Mouse (Mus musculus) forebrain, embryonic 14.5 days (tissue): ENCODE data around the gene Trappc1. TPM values are rescaled to one million over a fixed set of nuclear protein-coding genes. Genes with fewer than 3 reads are reported as not detected.

Experiments
- ATAC-seq: fragments of 200-750 bp; cut with Nextera tagmentation; 2 replicates; pipeline ENCODE4 v1.8.0; 2017; ENCODE audit warnings: mild to moderate bottlenecking, moderate library complexity
- DNase-seq: peaks from one replicate; pipeline ENCODE4 v3.0.0-alpha.2; 2015; ENCODE audit warnings: low spot score
- H3K27ac ChIP-seq: fragments of 300-500 bp; sonication (generic); 2 replicates; pipeline ENCODE4 v1.5.1; 2014; ENCODE audit warnings: low read depth, mild to moderate bottlenecking, control low read depth, low read length, moderate library complexity
- H3K27me3 ChIP-seq: fragments of 300-500 bp; sonication (generic); replicated peaks from 2 replicates; pipeline ENCODE4 v1.6.1; 2014; ENCODE audit warnings: low read length, control low read depth, mixed read lengths; ENCODE audit not compliant: control insufficient read depth, insufficient read depth
- H3K36me3 ChIP-seq: fragments of 300-500 bp; sonication (generic); 2 replicates; pipeline ENCODE4 v1.6.1; 2014; ENCODE audit warnings: low read length, control low read depth; ENCODE audit not compliant: control insufficient read depth, insufficient read depth
- H3K4me1 ChIP-seq: fragments of 300-500 bp; sonication (generic); 2 replicates; pipeline ENCODE4 v1.6.1; 2014; ENCODE audit warnings: antibody characterized with exemption, low read length, control low read depth; ENCODE audit not compliant: control insufficient read depth, insufficient read depth
- H3K4me2 ChIP-seq: fragments of 300-500 bp; sonication (generic); 2 replicates; pipeline ENCODE4 v1.6.1; 2014; ENCODE audit warnings: mild to moderate bottlenecking, control low read depth, low read length
- H3K4me3 ChIP-seq: fragments of 300-500 bp; sonication (generic); 2 replicates; pipeline ENCODE4 v1.5.1; 2014; ENCODE audit warnings: low read depth, low read length, control low read depth
- H3K9ac ChIP-seq: fragments of 300-500 bp; sonication (generic); 2 replicates; pipeline ENCODE4 v1.6.1; 2014; ENCODE audit warnings: mild to moderate bottlenecking, low read length, control low read depth, moderate library complexity
- H3K9me3 ChIP-seq: fragments of 300-500 bp; sonication (generic); replicated peaks from 2 replicates; pipeline ENCODE4 v1.6.1; 2016; ENCODE audit warnings: low read length, control low read depth, mixed read lengths; ENCODE audit not compliant: control insufficient read depth
- WGBS: fragments of 180-500 bp; shearing (Covaris S2); extraction: QIAGEN DNeasy Blood & Tissue Kit; methylation state at CpG from one replicate; pipeline ENCODE4 v1.1.7; 2014; 5-methylcytosine and 5-hydroxymethylcytosine counted together
- polyA plus RNA-seq: library from polyadenylated mRNA; unstranded; fragments of >200 nt; fragmentation: Nextera tagmentation; extraction: Ambion mirVana; gene quantifications from 2 replicates; pipeline ENCODE4 v1.2.1, GENCODE M21; 2014

The Trappc1 gene
- polyA plus RNA-seq, 1 experiment from 2014 or later: 243 TPM

DNA sequence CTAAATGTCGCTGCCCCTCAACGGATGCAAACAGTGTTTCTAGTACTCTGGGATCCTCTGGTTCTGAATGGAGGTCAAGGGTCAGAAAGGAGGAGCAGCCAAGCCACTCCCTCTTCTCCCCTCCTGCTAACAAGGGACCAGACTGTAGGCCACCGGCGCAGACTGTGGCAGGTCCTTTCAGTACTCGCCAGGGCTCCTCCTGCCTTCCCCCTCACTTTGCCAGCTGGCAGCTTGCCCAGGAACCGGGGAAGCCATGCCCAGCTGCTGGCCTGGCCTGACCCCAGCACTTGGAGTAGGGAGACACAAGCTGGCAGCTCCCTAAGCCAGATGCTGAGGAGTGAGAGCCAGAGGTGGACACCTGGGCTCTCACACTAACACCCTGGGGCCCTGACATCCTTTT is 41.1 kb downstream of the Trappc1 start:
- H3K9me3 ChIP-seq: no peaks in the 10 kb centered on the region
- peak overlapping the region; percentile 100 for H3K27ac ChIP-seq
- DNase-seq (peak; percentile 94), ATAC-seq (peak; percentile 61)
- H3K4me2 ChIP-seq: peak overlapping the region; percentile 96
- WGBS: under 1% methylated on average over 6 of the region's 6 CpGs
- H3K27me3 ChIP-seq: no peaks in the 10 kb centered on the region
- peak overlapping the region; percentile 74 for H3K9ac ChIP-seq
- peaks cover 45% of the 10 kb centered on the region for H3K36me3 ChIP-seq
- H3K4me3 ChIP-seq: peak overlapping the region; percentile 97
- peaks cover 27% of the 10 kb centered on the region for H3K4me1 ChIP-seq

- Histone ChIP-seq H3K4me3 (peak overlapping the region; percentile 97), H3K9ac (peak overlapping the region; percentile 74), H3K4me2 (peak overlapping the region; percentile 96), H3K27me3 (no peaks in the 10 kb centered on the region), H3K27ac (peak overlapping the region; percentile 100), H3K4me1 (peaks cover 29% of the 10 kb centered on the region), H3K9me3 (no peaks in the 10 kb centered on the region), H3K36me3 (peaks cover 37% of the 10 kb centered on the region)
- WGBS: 29% methylated on average over 6 of the region's 6 CpGs
- ATAC-seq (no peak), DNase-seq (no peak)
These were observed 41.9 kb downstream of the Trappc1 start for GRCm38 (mm10) chr11:69365722-69366121.

DNA sequence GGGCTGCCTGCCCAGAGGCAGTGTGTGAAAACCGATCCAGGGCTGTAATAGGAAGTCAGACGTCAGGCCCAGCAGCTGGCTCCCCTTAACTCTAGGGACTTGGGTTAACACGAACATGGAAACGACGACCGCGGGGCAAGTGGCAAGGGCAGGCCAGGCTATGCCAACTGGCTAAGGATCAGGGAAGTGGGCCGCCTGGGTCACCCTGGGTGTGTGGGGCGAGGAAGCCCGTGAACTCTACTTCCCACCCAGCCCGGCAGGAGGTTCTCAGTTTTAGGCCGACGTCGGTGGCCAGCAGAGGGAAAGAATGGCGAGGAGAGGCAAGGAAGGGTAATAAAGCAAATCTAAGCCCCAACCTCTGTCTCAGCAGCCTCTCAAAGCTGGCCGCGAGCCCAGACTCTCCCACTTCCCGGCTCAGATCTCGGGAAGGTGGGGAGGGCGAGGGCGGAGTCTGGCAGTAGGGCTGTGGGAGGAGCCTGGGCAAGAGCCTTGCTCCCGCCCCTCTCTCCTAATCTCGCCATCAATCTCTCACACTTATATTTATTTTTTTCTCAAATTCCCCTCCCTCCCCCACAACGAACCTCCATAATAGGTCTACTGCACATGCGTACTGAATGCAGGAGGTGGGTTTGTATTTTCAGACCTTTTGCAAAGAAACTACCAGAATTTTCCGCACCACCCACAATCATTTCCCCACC is 42.5 kb downstream of the Trappc1 start:
- WGBS: under 1% methylated on average over 26 of the region's 26 CpGs
- Histone ChIP-seq H3K9ac (peak overlapping the region; percentile 100), H3K27ac (peak overlapping the region; percentile 100), H3K4me2 (peak overlapping the region; percentile 96), H3K4me3 (peak overlapping the region; percentile 97), H3K27me3 (no peaks in the 10 kb centered on the region), H3K9me3 (no peaks in the 10 kb centered on the region), H3K36me3 (peaks cover 31% of the 10 kb centered on the region), H3K4me1 (peaks cover 35% of the 10 kb centered on the region)
- DNase-seq (peak; percentile 99), ATAC-seq (peak; percentile 81)

- H3K4me3 ChIP-seq: peak overlapping the region; percentile 97
- peaks cover 42% of the 10 kb centered on the region for H3K4me1 ChIP-seq
- ATAC-seq (no peak), DNase-seq (peak; percentile 55)
- H3K9me3 ChIP-seq: no peaks in the 10 kb centered on the region
- under 1% methylated on average over 22 of the region's 22 CpGs for WGBS
- H3K27me3 ChIP-seq: no peaks in the 10 kb centered on the region
- H3K27ac ChIP-seq: peak overlapping the region; percentile 100
- H3K4me2 ChIP-seq: peak overlapping the region; percentile 96
- peaks cover 24% of the 10 kb centered on the region for H3K36me3 ChIP-seq
- H3K9ac ChIP-seq: peak overlapping the region; percentile 100
These were observed 43.3 kb downstream of the Trappc1 start for GRCm38 (mm10) chr11:69366855-69367615.

- peak overlapping the region; percentile 100 for H3K9ac ChIP-seq
- H3K36me3 ChIP-seq: peaks cover 18% of the 10 kb centered on the region
- peak overlapping the region; percentile 96 for H3K4me2 ChIP-seq
- no peaks in the 10 kb centered on the region for H3K27me3 ChIP-seq
- WGBS: under 1% methylated on average over 22 of the region's 22 CpGs
- no peak for ATAC-seq
- H3K27ac ChIP-seq: peak overlapping the region; percentile 100
- peak overlapping the region; percentile 97 for H3K4me3 ChIP-seq
- H3K4me1 ChIP-seq: peaks cover 47% of the 10 kb centered on the region
- peak; percentile 17 for DNase-seq
- H3K9me3 ChIP-seq: no peaks in the 10 kb centered on the region
These were observed 44.0 kb downstream of the Trappc1 start for GRCm38 (mm10) chr11:69367616-69368355.

GRCm38 (mm10) chr11:69368356-69369214 is 44.8 kb downstream of the Trappc1 start:
- under 1% methylated on average over 55 of the region's 106 CpGs for WGBS
- H3K9ac ChIP-seq: peak overlapping the region; percentile 100
- peak overlapping the region; percentile 97 for H3K4me3 ChIP-seq
- no peak for ATAC-seq
- peaks cover 47% of the 10 kb centered on the region for H3K4me1 ChIP-seq
- peak; percentile 42 for DNase-seq
- peaks cover 11% of the 10 kb centered on the region for H3K36me3 ChIP-seq
- H3K27ac ChIP-seq: peak overlapping the region; percentile 100
- no peaks in the 10 kb centered on the region for H3K27me3 ChIP-seq
- peak overlapping the region; percentile 96 for H3K4me2 ChIP-seq
- H3K9me3 ChIP-seq: no peaks in the 10 kb centered on the region

- H3K4me1 ChIP-seq: peaks cover 41% of the 10 kb centered on the region
- WGBS: 2% methylated on average over 16 of the region's 34 CpGs
- H3K27me3 ChIP-seq: no peaks in the 10 kb centered on the region
- H3K36me3 ChIP-seq: peaks cover 6% of the 10 kb centered on the region
- H3K9me3 ChIP-seq: no peaks in the 10 kb centered on the region
- ATAC-seq (no peak), DNase-seq (peak; percentile 42)
- peak within 1 kb of the TSS; percentile 100 for H3K9ac ChIP-seq
- peak within 1 kb of the TSS; percentile 97 for H3K4me3 ChIP-seq
- peak within 1 kb of the TSS; percentile 100 for H3K27ac ChIP-seq
- peak within 1 kb of the TSS; percentile 96 for H3K4me2 ChIP-seq
These were observed 45.6 kb downstream of the Trappc1 start, which contains the start of gene Chd3 for GRCm38 (mm10) chr11:69369215-69369989. Gene Chd3, minus strand, starts transcription at chr11:69369406.
